Mouse (Mus musculus) layer of hippocampus, adult 8-10 months (tissue): ENCODE measurements around the gene Acoxl. TPM values are rescaled to one million over a fixed set of nuclear protein-coding genes. Genes with fewer than 3 reads are reported as not detected.

Source experiments
- DNase-seq, 2 experiments: peaks; one replicate each; pipeline ENCODE4 v3.0.0; 2022; ENCODE audit warnings: low spot score in 2 of 2
- total RNA-seq, 4 experiments: library from RNA; stranded (reverse); gene quantifications; 2 replicates each; pipeline ENCODE4 v1.2.4; 2022

Acoxl gene
- total RNA-seq, 4 experiments from 2014 or later = not detected

GRCm38 (mm10) chr2:127937079-127937478 is 98.4 kb downstream of the Acoxl start:
- no peak for DNase-seq

- no peak for DNase-seq
These were observed 100.5 kb downstream of the Acoxl start for GRCm38 (mm10) chr2:127939206-127939605.

DNA sequence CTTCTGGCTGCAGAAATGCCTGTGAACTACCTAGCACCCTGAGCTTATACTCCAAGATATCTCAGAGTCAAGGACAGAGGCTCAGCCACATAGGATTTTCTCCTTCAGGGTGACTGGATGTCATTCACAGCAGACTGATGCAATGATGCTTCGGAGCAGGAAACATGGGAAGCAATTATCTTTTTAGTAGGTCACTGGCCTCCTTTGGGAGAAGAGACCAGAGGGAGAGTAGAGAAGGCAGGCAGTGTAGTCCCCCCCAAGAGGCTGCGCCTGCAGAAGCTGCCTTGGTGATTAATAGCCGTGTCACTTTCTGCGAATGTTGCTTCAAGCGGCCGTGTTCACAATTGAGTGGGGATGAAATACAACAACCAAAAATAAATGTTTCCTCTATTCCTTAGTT is 121.9 kb downstream of the Acoxl start:
- peak; percentile 11 to 13 for DNase-seq

DNA sequence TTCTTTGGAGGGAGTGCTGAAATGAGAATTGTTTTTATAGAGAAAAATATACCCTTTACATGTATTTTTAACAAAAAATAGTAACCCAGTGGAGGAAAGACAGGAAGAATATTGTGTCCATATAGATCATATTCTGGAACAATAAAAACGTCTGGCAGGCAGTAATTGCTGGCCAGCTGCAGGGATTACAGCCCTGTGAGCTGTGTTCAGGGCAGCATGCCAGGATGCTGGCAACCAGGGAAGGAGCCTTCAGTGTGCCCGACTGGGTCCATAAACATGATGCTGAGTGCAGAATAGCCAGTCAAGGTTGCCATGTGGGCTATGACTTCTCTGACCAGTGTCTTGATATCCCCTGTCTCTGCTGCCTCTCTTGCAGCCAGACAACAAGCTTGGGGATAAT is 122.5 kb downstream of the Acoxl start:
- DNase-seq = peak; percentile 41 to 51

GRCm38 (mm10) chr2:127961802-127962433 is 123.2 kb downstream of the Acoxl start:
- peak; percentile 58 to 62 for DNase-seq

DNA sequence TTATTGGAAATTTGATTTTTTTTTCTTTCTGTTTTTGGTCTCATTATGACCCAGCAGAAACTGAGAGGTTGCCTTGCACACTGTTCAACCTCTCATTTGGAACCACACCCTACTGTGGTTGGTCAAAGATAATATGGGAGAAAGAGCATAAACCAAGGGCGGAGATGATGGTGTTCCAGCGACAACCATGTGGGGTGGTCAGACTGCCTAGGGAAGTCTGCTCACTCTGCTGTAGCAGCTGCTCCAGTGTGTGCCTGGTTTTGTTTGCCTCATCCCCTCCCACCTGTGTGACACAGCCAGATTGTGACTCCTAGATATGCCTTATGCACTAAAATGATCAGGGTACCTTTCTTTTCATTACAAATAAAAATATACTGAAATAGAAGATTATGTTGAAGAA is 130.3 kb downstream of the Acoxl start:
- peak in 1 of 2 experiments; percentile 7 for DNase-seq

DNA sequence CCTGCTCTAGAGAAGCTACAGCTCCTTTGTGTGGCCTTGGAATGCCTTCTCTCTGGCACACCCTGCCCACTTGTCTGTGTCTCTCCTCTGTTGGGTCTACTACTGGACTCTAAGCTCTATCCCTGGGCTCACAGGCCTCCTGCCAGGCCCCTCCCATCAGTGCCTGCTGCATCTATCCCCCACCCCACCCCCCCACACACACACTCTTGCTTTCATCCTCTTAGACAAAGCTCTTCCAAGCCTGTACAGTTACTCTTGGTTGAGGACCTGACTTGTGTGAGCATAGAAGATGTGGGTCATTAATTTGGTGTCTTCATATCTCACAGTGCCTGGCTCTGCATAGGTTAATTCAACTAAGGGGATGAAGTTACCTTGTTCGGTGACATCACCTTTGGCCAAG is 137.6 kb downstream of the Acoxl start:
- DNase-seq = no peak

GRCm38 (mm10) chr2:127978601-127979230 is 140.0 kb downstream of the Acoxl start:
- DNase-seq = no peak

DNA sequence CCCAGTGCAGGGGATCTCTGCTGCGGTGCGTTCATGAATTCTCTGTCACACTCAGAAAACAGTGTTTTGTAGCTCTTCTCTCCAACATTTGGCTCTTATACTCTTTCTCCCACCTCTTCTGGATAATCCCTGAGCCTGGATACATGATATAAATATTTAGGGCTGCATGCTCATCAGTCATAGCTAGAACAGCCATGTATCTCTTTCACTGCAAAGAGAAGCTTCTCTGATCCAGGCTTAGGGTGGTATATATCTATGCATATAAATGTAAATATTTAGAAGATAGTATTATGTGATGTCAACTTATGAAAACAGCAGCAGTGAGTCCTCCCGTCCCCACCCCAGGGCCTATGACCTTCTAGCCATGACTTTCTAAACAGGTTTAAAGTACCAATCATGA is 143.9 kb downstream of the Acoxl start:
- DNase-seq = no peak

DNA sequence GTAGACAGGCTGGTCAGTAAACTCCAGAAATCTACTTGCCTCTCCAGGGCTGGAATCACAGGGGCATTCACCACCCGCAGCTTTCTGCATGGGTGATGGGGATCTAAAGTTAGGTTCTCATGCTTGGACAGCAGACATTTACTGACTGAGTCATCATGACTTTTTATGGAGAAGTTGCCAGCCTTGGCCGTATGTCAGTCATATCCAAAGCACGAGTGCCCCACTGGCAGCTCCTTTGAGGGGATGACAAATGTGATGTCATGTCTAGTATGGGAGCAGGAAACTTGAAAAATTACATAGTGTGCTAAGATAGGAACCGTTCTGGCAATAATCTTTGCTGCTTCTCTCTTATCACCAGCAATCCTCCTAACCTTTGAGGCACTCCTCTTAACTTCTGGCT is 144.6 kb downstream of the Acoxl start:
- DNase-seq = no peak

GRCm38 (mm10) chr2:127983981-127984380 is 145.3 kb downstream of the Acoxl start:
- DNase-seq = no peak

- no peak for DNase-seq
These were observed 149.0 kb downstream of the Acoxl start for GRCm38 (mm10) chr2:127987706-127988105.

GRCm38 (mm10) chr2:127990856-127991479 is 152.3 kb downstream of the Acoxl start:
- no peak for DNase-seq

DNA sequence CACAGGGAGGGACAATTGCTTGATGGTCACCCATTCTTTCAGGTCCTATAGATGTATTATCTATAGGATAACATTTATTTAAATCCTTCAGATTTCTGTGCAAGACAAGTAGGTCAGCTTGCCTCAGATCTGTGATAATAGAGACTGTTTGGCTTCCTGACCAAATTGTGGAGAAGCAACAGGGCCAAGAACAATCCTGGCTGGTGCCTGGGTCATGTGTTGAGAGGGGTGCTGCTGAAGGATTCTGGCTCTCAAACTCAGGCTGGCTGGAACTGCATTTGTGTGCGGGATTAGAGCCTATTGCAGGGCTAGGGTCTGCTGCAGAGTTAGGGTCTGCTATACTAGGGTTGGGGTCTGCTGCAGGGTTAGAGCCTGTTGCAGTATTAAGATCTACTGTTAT is 153.0 kb downstream of the Acoxl start:
- DNase-seq = no peak

- DNase-seq = no peak
These were observed 170.2 kb downstream of the Acoxl start for GRCm38 (mm10) chr2:128008662-128009423.

GRCm38 (mm10) chr2:128014613-128015012 is 175.9 kb downstream of the Acoxl start:
- no peak for DNase-seq

- DNase-seq = no peak
These were observed 176.9 kb downstream of the Acoxl start for GRCm38 (mm10) chr2:128015602-128016001.

GRCm38 (mm10) chr2:128020039-128020907 is 181.6 kb downstream of the Acoxl start:
- no peak for DNase-seq

- DNase-seq = no peak
These were observed 182.2 kb downstream of the Acoxl start for GRCm38 (mm10) chr2:128020908-128021193.

DNA sequence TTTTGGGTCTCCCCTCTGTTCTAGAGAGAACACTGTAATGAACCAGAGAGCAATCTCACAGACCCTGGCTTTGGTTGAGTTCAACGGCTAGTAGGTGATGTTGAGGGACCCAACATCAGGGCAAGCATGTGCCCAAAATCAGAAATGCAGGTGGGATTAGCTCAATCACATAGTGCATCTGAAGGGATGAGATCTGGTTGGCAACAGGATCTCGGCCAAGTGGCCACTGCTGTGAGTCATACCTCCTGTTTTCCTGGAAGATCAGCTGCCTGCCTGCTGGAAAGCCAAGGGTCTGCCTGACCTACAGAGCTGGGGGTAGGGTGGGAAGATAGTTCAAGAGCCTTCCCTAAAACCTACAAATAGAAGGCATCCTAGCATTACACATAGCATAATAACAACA is 185.2 kb downstream of the Acoxl start:
- no peak for DNase-seq

GRCm38 (mm10) chr2:128027696-128028095 is 189.0 kb downstream of the Acoxl start:
- DNase-seq = no peak
